Mouse (Mus musculus) adipocyte (in vitro differentiated cells): ENCODE measurements around the gene Dnal4.
A peak's percentile ranks its signal among the peaks of the same experiment; 100 is the strongest.

Source experiments
- DNase-seq: peaks from one replicate; pipeline ENCODE4 v3.0.0-alpha.2; 2016; ENCODE audit warnings: low spot score

Dnal4 gene

GRCm38 (mm10) chr15:79731554-79731953 lies 46.1 kb downstream of the Dnal4 start:
- peak; percentile 91 for DNase-seq

- no peak for DNase-seq
Measured at GRCm38 (mm10) chr15:79728731-79729388, 48.8 kb downstream of the Dnal4 start.

GRCm38 (mm10) chr15:79728311-79728710 lies 49.3 kb downstream of the Dnal4 start:
- no peak for DNase-seq

- no peak for DNase-seq
Measured at GRCm38 (mm10) chr15:79727840-79728239, 49.8 kb downstream of the Dnal4 start.

GRCm38 (mm10) chr15:79725190-79725789 lies 52.4 kb downstream of the Dnal4 start:
- DNase-seq = no peak

- peak; percentile 65 for DNase-seq
Measured at GRCm38 (mm10) chr15:79723439-79723838, 54.2 kb downstream of the Dnal4 start.

- DNase-seq = no peak
Measured at GRCm38 (mm10) chr15:79720796-79721195, 56.9 kb downstream of the Dnal4 start.

- DNase-seq = no peak
Measured at GRCm38 (mm10) chr15:79720267-79720666, 57.4 kb downstream of the Dnal4 start.

GRCm38 (mm10) chr15:79716710-79717109 lies 60.9 kb downstream of the Dnal4 start:
- no peak for DNase-seq

- no peak for DNase-seq
Measured at GRCm38 (mm10) chr15:79715646-79716045, 62.0 kb downstream of the Dnal4 start.
